Mouse (Mus musculus): Measurements from ENCODE around the gene Tepp. TPM values are rescaled to one million over a fixed set of nuclear protein-coding genes. Genes with fewer than 3 reads are reported as not detected.
A peak's percentile ranks its signal among the peaks of the same experiment; 100 is the strongest.

Gene Tepp
- polyA plus RNA-seq, 1 experiment, result not detected

- no peak for TF ChIP-seq POLR2A (IDR thresholded peaks at IDR 0.05; ENCODE audit: insufficient read depth, low read depth, low read length)
- TF ChIP-seq CTCF (IDR thresholded peaks at IDR 0.05; ENCODE audit: insufficient read depth, low read depth, low read length), result no peak
- Histone ChIP-seq H3K27ac (ENCODE audit: insufficient read depth, low read depth, low read length) (no peak overlapping the region), H3K4me1 (ENCODE audit: control insufficient read depth, insufficient read depth, low read length) (0 out of 2 replicates have a peak, but pooled peaks cover 3% of the 10 kb centered on the region), H3K4me3 (ENCODE audit: insufficient read depth, low read depth, low read length) (no peak overlapping the region)
These were observed 26.0 kb downstream of the Tepp start for GRCm38 (mm10) chr8:95336363-95336762.

- TF ChIP-seq CTCF (IDR thresholded peaks at IDR 0.05; ENCODE audit: insufficient read depth, low read depth, low read length), result no peak
- TF ChIP-seq POLR2A (IDR thresholded peaks at IDR 0.05; ENCODE audit: insufficient read depth, low read depth, low read length), result no peak
- Histone ChIP-seq H3K4me3 (ENCODE audit: insufficient read depth, low read depth, low read length) (no peak overlapping the region), H3K27ac (ENCODE audit: insufficient read depth, low read depth, low read length) (no peak overlapping the region), H3K4me1 (ENCODE audit: control insufficient read depth, insufficient read depth, low read length) (no peaks in the 10 kb centered on the region)
- WGBS, result 53% methylated on average over 5 of the region's 5 CpGs
These were observed 31.4 kb downstream of the Tepp start for GRCm38 (mm10) chr8:95341721-95342120.

GRCm38 (mm10) chr8:95344668-95345067 is 34.3 kb downstream of the Tepp start:
- WGBS, result 77% methylated on average over 6 of the region's 6 CpGs
- peaks cover 16% of the 10 kb centered on the region for H3K4me1 ChIP-seq (ENCODE audit: control insufficient read depth, insufficient read depth, low read length)
- no peak overlapping the region for H3K4me3 ChIP-seq (ENCODE audit: insufficient read depth, low read depth, low read length)
- TF ChIP-seq POLR2A (IDR thresholded peaks at IDR 0.05; ENCODE audit: insufficient read depth, low read depth, low read length), result no peak
- no peak for TF ChIP-seq CTCF (IDR thresholded peaks at IDR 0.05; ENCODE audit: insufficient read depth, low read depth, low read length)
- no peak overlapping the region for H3K27ac ChIP-seq (ENCODE audit: insufficient read depth, low read depth, low read length)

- Histone ChIP-seq H3K4me3 (ENCODE audit: insufficient read depth, low read depth, low read length) (no peak overlapping the region), H3K4me1 (ENCODE audit: control insufficient read depth, insufficient read depth, low read length) (peaks cover 19% of the 10 kb centered on the region), H3K27ac (ENCODE audit: insufficient read depth, low read depth, low read length) (no peak overlapping the region)
- WGBS, result 33% methylated on average over 8 of the region's 8 CpGs
- no peak for TF ChIP-seq POLR2A (IDR thresholded peaks at IDR 0.05; ENCODE audit: insufficient read depth, low read depth, low read length)
- peak; percentile 37; the same call in 1 of the 2 replicates for TF ChIP-seq CTCF (IDR thresholded peaks at IDR 0.05; ENCODE audit: insufficient read depth, low read depth, low read length)
These were observed 36.5 kb downstream of the Tepp start for GRCm38 (mm10) chr8:95346643-95347545.

GRCm38 (mm10) chr8:95348356-95348755 is 38.0 kb downstream of the Tepp start:
- no peak overlapping the region for H3K27ac ChIP-seq (ENCODE audit: insufficient read depth, low read depth, low read length)
- 72% methylated on average over 2 of the region's 2 CpGs for WGBS
- no peak for TF ChIP-seq POLR2A (IDR thresholded peaks at IDR 0.05; ENCODE audit: insufficient read depth, low read depth, low read length)
- no peak for TF ChIP-seq CTCF (IDR thresholded peaks at IDR 0.05; ENCODE audit: insufficient read depth, low read depth, low read length)

GRCm38 (mm10) chr8:95348811-95349630 is 38.7 kb downstream of the Tepp start:
- WGBS, result 18% methylated on average over 19 of the region's 19 CpGs

More at GRCm38 (mm10) chr8:95348356-95348755, 38.0 kb downstream of the Tepp start:
- H3K4me3 ChIP-seq (ENCODE audit: insufficient read depth, low read depth, low read length), result no peak overlapping the region
- peaks cover 28% of the 10 kb centered on the region for H3K4me1 ChIP-seq (ENCODE audit: control insufficient read depth, insufficient read depth, low read length)

GRCm38 (mm10) chr8:95351461-95351860 is 41.1 kb downstream of the Tepp start:
- 3% methylated on average over 15 of the region's 15 CpGs for WGBS
- H3K4me1 ChIP-seq (ENCODE audit: control insufficient read depth, insufficient read depth, low read length), result peaks cover 37% of the 10 kb centered on the region
- H3K27ac ChIP-seq (ENCODE audit: insufficient read depth, low read depth, low read length), result no peak overlapping the region
- H3K4me3 ChIP-seq (ENCODE audit: insufficient read depth, low read depth, low read length), result no peak overlapping the region
- no peak for TF ChIP-seq POLR2A (IDR thresholded peaks at IDR 0.05; ENCODE audit: insufficient read depth, low read depth, low read length)
- TF ChIP-seq CTCF (IDR thresholded peaks at IDR 0.05; ENCODE audit: insufficient read depth, low read depth, low read length), result no peak

More at GRCm38 (mm10) chr8:95348811-95349630, 38.7 kb downstream of the Tepp start:
- TF ChIP-seq CTCF (IDR thresholded peaks at IDR 0.05; ENCODE audit: insufficient read depth, low read depth, low read length) (no peak), POLR2A (IDR thresholded peaks at IDR 0.05; ENCODE audit: insufficient read depth, low read depth, low read length) (no peak)
- H3K27ac ChIP-seq (ENCODE audit: insufficient read depth, low read depth, low read length), result no peak overlapping the region
- no peak overlapping the region for H3K4me3 ChIP-seq (ENCODE audit: insufficient read depth, low read depth, low read length)
- peaks cover 34% of the 10 kb centered on the region for H3K4me1 ChIP-seq (ENCODE audit: control insufficient read depth, insufficient read depth, low read length)

- under 1% methylated on average over 79 of the region's 80 CpGs for WGBS
These were observed 41.9 kb downstream of the Tepp start, which contains the start of gene Mmp15 for GRCm38 (mm10) chr8:95352151-95352870. Gene Mmp15 (plus strand): TSS chr8:95352268.

More at GRCm38 (mm10) chr8:95352151-95352870, 41.9 kb downstream of the Tepp start, which contains the start of gene Mmp15:
- TF ChIP-seq CTCF (IDR thresholded peaks at IDR 0.05; ENCODE audit: insufficient read depth, low read depth, low read length) (no peak), POLR2A (IDR thresholded peaks at IDR 0.05; ENCODE audit: insufficient read depth, low read depth, low read length) (0 out of 2 replicates have a peak, but pooled peaks have one; percentile 27)
- Histone ChIP-seq H3K4me1 (ENCODE audit: control insufficient read depth, insufficient read depth, low read length) (peaks cover 34% of the 10 kb centered on the region), H3K4me3 (ENCODE audit: insufficient read depth, low read depth, low read length) (peak within 1 kb of the TSS; percentile 72), H3K27ac (ENCODE audit: insufficient read depth, low read depth, low read length) (no peak within 1 kb of the TSS)

All from olfactory bulb, adult 2 months (tissue).